Mouse (Mus musculus) hindbrain, embryonic 12.5 days (tissue): ENCODE results near the gene Hus1. TPM values are rescaled to one million over a fixed set of nuclear protein-coding genes. Genes with fewer than 3 reads are reported as not detected.
A peak's percentile ranks its signal among the peaks of the same experiment; 100 is the strongest.

Source experiments
- ATAC-seq: fragments of 200-750 bp; cut with Nextera tagmentation; 2 replicates; pipeline ENCODE4 v1.8.0; 2017; ENCODE audit warnings: moderate TSS enrichment; ENCODE audit not compliant: low FRiP score
- H3K27ac ChIP-seq: fragments of 300-500 bp; sonication (generic); 2 replicates; pipeline ENCODE4 v1.5.1; 2016; ENCODE audit warnings: mild to moderate bottlenecking
- H3K27me3 ChIP-seq: fragments of 300-500 bp; sonication (generic); 2 replicates; pipeline ENCODE4 v1.6.1; 2016; ENCODE audit warnings: mild to moderate bottlenecking
- H3K36me3 ChIP-seq: fragments of 300-500 bp; sonication (generic); 2 replicates; pipeline ENCODE4 v1.6.1; 2016; ENCODE audit warnings: mild to moderate bottlenecking
- H3K4me1 ChIP-seq: fragments of 300-500 bp; sonication (generic); 2 replicates; pipeline ENCODE4 v1.6.1; 2016
- H3K4me2 ChIP-seq: fragments of 300-500 bp; sonication (generic); replicated peaks from 2 replicates; pipeline ENCODE4 v1.6.1; 2016; ENCODE audit warnings: mild to moderate bottlenecking
- H3K4me3 ChIP-seq: fragments of 300-500 bp; sonication (generic); 2 replicates; pipeline ENCODE4 v1.5.1; 2016; ENCODE audit warnings: mild to moderate bottlenecking
- H3K9ac ChIP-seq: fragments of 300-500 bp; sonication (generic); 2 replicates; pipeline ENCODE4 v1.6.1; 2016; ENCODE audit warnings: mild to moderate bottlenecking, moderate library complexity
- H3K9me3 ChIP-seq: fragments of 300-500 bp; sonication (generic); replicated peaks from 2 replicates; pipeline ENCODE4 v1.6.1; 2016; ENCODE audit warnings: mild to moderate bottlenecking
- WGBS: fragments of 180-500 bp; shearing (Covaris S2); methylation state at CpG from one replicate; pipeline ENCODE4 v1.1.7; 2016; 5-methylcytosine and 5-hydroxymethylcytosine counted together
- polyA plus RNA-seq: library from polyadenylated mRNA; unstranded; fragments of >200 nt; fragmentation: Nextera tagmentation; extraction: Ambion mirVana; gene quantifications from 2 replicates; pipeline ENCODE4 v1.2.1, GENCODE M21; 2016

Gene Hus1
- polyA plus RNA-seq, result 15.3 and 16.4 TPM in 2 replicates

- under 1% methylated on average over 43 of the region's 43 CpGs for WGBS
- 0 out of 2 replicates have a peak, but pooled peaks cover 8% of the 10 kb centered on the region for H3K36me3 ChIP-seq
- peaks cover 9% of the 10 kb centered on the region for H3K4me1 ChIP-seq
- peak; percentile 95 for ATAC-seq
- H3K4me2 ChIP-seq, result peak within 1 kb of the TSS; percentile 70
- no peaks in the 10 kb centered on the region for H3K9me3 ChIP-seq
- H3K9ac ChIP-seq, result peak within 1 kb of the TSS; percentile 79
- H3K27ac ChIP-seq, result peak within 1 kb of the TSS; percentile 81
- no peaks in the 10 kb centered on the region for H3K27me3 ChIP-seq
- H3K4me3 ChIP-seq, result peak within 1 kb of the TSS; percentile 74
These were observed at the start of gene Hus1 for GRCm38 (mm10) chr11:9010853-9011339. TSS of gene Hus1 (minus strand) at chr11:9011191.

DNA sequence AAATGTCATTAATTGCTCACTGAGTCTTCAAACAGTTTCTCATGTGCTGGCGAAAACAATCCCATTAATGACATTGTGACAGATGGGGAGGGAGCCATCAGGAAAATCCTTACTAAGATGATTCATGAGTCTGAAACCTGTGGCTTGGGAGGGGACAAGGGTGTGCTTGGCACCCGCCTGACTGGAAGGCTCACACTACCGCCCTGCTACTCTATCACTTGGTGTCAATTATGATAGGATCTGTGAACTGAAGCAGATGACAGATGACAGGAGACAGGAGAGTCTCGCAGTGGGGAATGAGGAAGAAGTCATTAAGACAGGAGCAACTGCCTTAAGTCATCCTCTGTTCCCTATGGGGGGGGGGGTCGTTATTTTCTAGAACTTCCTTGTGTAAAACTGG is 49.5 kb upstream of the Hus1 start:
- Histone ChIP-seq H3K9ac (no peak overlapping the region), H3K4me1 (no peaks in the 10 kb centered on the region), H3K9me3 (no peaks in the 10 kb centered on the region), H3K36me3 (no peaks in the 10 kb centered on the region), H3K27ac (no peak overlapping the region), H3K27me3 (no peaks in the 10 kb centered on the region), H3K4me3 (no peak overlapping the region), H3K4me2 (no peak overlapping the region)
- WGBS, result 70% methylated on average over 5 of the region's 5 CpGs
- no peak for ATAC-seq

DNA sequence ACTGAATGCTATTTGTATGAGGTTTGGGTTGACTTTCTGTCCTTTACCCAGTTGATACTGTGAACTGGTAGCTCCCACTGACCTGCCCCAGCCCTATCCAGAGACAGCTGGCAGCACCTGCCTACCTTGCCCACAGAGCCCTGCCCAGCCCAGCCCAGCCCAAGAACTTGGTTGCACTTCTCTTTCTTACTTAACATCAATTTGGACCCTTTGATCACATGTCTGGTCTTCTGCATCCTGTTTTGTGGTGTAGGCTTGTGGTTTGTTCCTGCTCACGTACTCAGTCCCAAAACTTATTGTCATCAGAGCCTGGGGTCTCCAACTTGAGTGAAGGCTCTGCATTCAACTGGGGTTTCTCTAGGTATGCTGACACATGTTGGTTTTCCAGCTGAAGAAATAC is 49.0 kb upstream of the Hus1 start:
- Histone ChIP-seq H3K9ac (no peak overlapping the region), H3K27ac (no peak overlapping the region), H3K4me2 (no peak overlapping the region), H3K27me3 (no peaks in the 10 kb centered on the region), H3K4me3 (no peak overlapping the region), H3K9me3 (no peaks in the 10 kb centered on the region), H3K36me3 (no peaks in the 10 kb centered on the region), H3K4me1 (no peaks in the 10 kb centered on the region)
- no peak for ATAC-seq
- 74% methylated on average over 1 of the region's 1 CpGs for WGBS

GRCm38 (mm10) chr11:9057711-9058110 is 46.7 kb upstream of the Hus1 start:
- H3K9me3 ChIP-seq, result no peaks in the 10 kb centered on the region
- WGBS, result 91% methylated on average over 4 of the region's 4 CpGs
- H3K27me3 ChIP-seq, result no peaks in the 10 kb centered on the region
- H3K4me3 ChIP-seq, result no peak overlapping the region
- no peak overlapping the region for H3K9ac ChIP-seq
- no peak overlapping the region for H3K4me2 ChIP-seq
- ATAC-seq, result no peak
- no peak overlapping the region for H3K27ac ChIP-seq
- H3K36me3 ChIP-seq, result no peaks in the 10 kb centered on the region
- H3K4me1 ChIP-seq, result no peaks in the 10 kb centered on the region

GRCm38 (mm10) chr11:9056937-9057336 is 45.9 kb upstream of the Hus1 start:
- WGBS, result 85% methylated on average over 2 of the region's 2 CpGs
- H3K9me3 ChIP-seq, result no peaks in the 10 kb centered on the region
- H3K4me3 ChIP-seq, result no peak overlapping the region
- no peak overlapping the region for H3K4me2 ChIP-seq
- no peak overlapping the region for H3K9ac ChIP-seq
- H3K27ac ChIP-seq, result no peak overlapping the region
- H3K4me1 ChIP-seq, result no peaks in the 10 kb centered on the region
- H3K27me3 ChIP-seq, result no peaks in the 10 kb centered on the region
- no peaks in the 10 kb centered on the region for H3K36me3 ChIP-seq
- no peak for ATAC-seq

DNA sequence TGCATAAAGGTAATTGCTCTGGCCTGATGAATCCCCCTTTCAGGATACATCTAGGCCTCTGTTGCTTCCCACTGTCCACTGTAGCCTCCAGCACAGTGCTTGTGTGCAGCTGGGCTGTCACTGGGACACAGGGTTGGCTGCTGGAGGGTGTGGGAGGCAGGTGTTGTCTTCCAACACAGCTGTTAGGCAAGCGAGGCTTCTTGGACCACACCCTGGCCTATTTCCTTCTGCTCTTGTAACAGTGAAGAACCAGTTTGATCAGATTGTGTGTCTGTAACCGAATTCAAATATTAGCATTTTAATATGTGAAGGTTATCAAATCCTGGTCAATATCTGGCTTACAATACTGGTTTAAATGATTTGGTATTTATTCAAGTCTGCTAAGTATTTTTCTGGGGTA is 40.9 kb upstream of the Hus1 start:
- H3K36me3 ChIP-seq, result no peaks in the 10 kb centered on the region
- 79% methylated on average over 2 of the region's 2 CpGs for WGBS
- no peak overlapping the region for H3K4me2 ChIP-seq
- no peak overlapping the region for H3K9ac ChIP-seq
- H3K4me3 ChIP-seq, result no peak overlapping the region
- H3K27me3 ChIP-seq, result peaks cover 16% of the 10 kb centered on the region
- H3K9me3 ChIP-seq, result no peaks in the 10 kb centered on the region
- no peak for ATAC-seq
- no peak overlapping the region for H3K27ac ChIP-seq
- H3K4me1 ChIP-seq, result peaks cover 9% of the 10 kb centered on the region; the same call in 1 of the 2 replicates

DNA sequence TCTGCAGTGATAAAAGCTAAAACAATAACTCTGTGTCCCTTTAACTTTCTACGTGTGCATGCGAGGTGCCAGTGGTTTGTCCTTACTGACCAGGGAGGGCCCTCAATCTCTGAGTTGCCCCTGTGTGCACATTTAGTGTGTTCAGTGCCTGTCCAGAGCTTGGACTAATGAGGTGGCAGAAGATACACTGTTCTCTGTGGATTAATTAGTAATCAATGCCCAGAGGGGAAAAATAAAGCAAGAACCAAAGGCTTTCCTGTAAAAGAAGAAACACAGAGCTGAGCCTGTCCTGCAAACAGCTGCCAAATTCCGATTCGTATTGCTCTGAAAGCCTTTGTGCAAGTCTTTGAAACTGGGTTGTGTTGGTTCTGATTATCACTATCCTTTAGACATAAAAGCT is 39.2 kb upstream of the Hus1 start:
- H3K4me1 ChIP-seq, result peaks cover 9% of the 10 kb centered on the region; the same call in 1 of the 2 replicates
- 87% methylated on average over 4 of the region's 4 CpGs for WGBS
- no peaks in the 10 kb centered on the region for H3K9me3 ChIP-seq
- no peaks in the 10 kb centered on the region for H3K36me3 ChIP-seq
- peaks cover 16% of the 10 kb centered on the region for H3K27me3 ChIP-seq
- H3K4me3 ChIP-seq, result no peak overlapping the region
- no peak for ATAC-seq
- H3K4me2 ChIP-seq, result no peak overlapping the region
- no peak overlapping the region for H3K27ac ChIP-seq
- no peak overlapping the region for H3K9ac ChIP-seq

- Histone ChIP-seq H3K4me2 (peak within 1 kb of the TSS; percentile 99), H3K36me3 (no peaks in the 10 kb centered on the region), H3K27me3 (peaks cover 16% of the 10 kb centered on the region), H3K4me1 (peaks cover 9% of the 10 kb centered on the region; the same call in 1 of the 2 replicates), H3K9ac (peak within 1 kb of the TSS; percentile 55), H3K9me3 (no peaks in the 10 kb centered on the region), H3K4me3 (peak within 1 kb of the TSS; percentile 50), H3K27ac (no peak within 1 kb of the TSS)
- WGBS, result 2% methylated on average over 18 of the region's 18 CpGs
- ATAC-seq, result peak; percentile 90
These were observed 37.7 kb upstream of the Hus1 start, which contains the start of gene Sun3 for GRCm38 (mm10) chr11:9048703-9049060. TSS of gene Sun3 (minus strand) at chr11:9048991.

GRCm38 (mm10) chr11:9048011-9048702 is 37.2 kb upstream of the Hus1 start, which contains the start of gene Gm11992:
TSS of gene Gm11992 (plus strand) at chr11:9048594.
- ATAC-seq, result peak; percentile 100
- Histone ChIP-seq H3K36me3 (no peaks in the 10 kb centered on the region), H3K4me3 (peak within 1 kb of the TSS; percentile 50), H3K27ac (no peak within 1 kb of the TSS), H3K9me3 (no peaks in the 10 kb centered on the region), H3K27me3 (peaks cover 16% of the 10 kb centered on the region), H3K4me2 (peak within 1 kb of the TSS; percentile 99), H3K9ac (peak within 1 kb of the TSS; percentile 55), H3K4me1 (peaks cover 9% of the 10 kb centered on the region; the same call in 1 of the 2 replicates)
- WGBS, result 4% methylated on average over 21 of the region's 21 CpGs

GRCm38 (mm10) chr11:9047044-9047443 is 36.1 kb upstream of the Hus1 start:
- H3K9me3 ChIP-seq, result no peaks in the 10 kb centered on the region
- no peak overlapping the region for H3K9ac ChIP-seq
- H3K4me2 ChIP-seq, result no peak overlapping the region
- H3K27me3 ChIP-seq, result peaks cover 16% of the 10 kb centered on the region
- H3K4me1 ChIP-seq, result peaks cover 9% of the 10 kb centered on the region; the same call in 1 of the 2 replicates
- ATAC-seq, result no peak
- WGBS, result 91% methylated on average over 5 of the region's 5 CpGs
- no peak overlapping the region for H3K27ac ChIP-seq
- no peaks in the 10 kb centered on the region for H3K36me3 ChIP-seq
- H3K4me3 ChIP-seq, result no peak overlapping the region

GRCm38 (mm10) chr11:9046546-9046945 is 35.6 kb upstream of the Hus1 start:
- H3K27ac ChIP-seq, result no peak overlapping the region
- 92% methylated on average over 2 of the region's 2 CpGs for WGBS

GRCm38 (mm10) chr11:9031530-9031929 is 20.5 kb upstream of the Hus1 start:
- 90% methylated on average over 2 of the region's 2 CpGs for WGBS
- no peaks in the 10 kb centered on the region for H3K9me3 ChIP-seq
- no peak for ATAC-seq

More at GRCm38 (mm10) chr11:9046546-9046945, 35.6 kb upstream of the Hus1 start:
- no peak overlapping the region for H3K4me3 ChIP-seq
- no peak overlapping the region for H3K4me2 ChIP-seq
- ATAC-seq, result no peak
- H3K9ac ChIP-seq, result no peak overlapping the region
- no peaks in the 10 kb centered on the region for H3K9me3 ChIP-seq
- H3K4me1 ChIP-seq, result peaks cover 9% of the 10 kb centered on the region; the same call in 1 of the 2 replicates
- H3K27me3 ChIP-seq, result peaks cover 16% of the 10 kb centered on the region
- H3K36me3 ChIP-seq, result no peaks in the 10 kb centered on the region

DNA sequence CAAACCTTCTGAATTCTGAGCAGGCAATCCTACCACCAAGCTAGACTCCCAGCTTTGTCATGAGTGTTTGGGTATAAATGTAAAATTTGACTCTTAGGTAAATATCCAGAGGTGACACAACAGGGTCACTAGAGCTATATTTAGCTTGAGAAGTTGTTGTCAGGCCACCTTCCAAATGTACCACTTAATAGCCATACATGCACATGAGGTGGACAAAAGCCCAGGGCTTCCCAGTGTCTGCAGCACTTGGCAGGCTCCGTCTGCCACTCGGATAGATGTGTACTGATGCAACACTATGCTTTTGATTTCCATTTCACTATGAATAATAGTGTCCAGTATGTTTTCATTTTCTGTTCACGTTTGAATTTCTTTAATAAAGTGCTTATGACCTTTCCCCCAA is 14.2 kb upstream of the Hus1 start:
- Histone ChIP-seq H3K27me3 (no peaks in the 10 kb centered on the region), H3K4me2 (no peak overlapping the region)

More at GRCm38 (mm10) chr11:9031530-9031929, 20.5 kb upstream of the Hus1 start:
- Histone ChIP-seq H3K4me2 (no peak overlapping the region), H3K9ac (no peak overlapping the region), H3K27me3 (no peaks in the 10 kb centered on the region), H3K27ac (no peak overlapping the region), H3K36me3 (no peaks in the 10 kb centered on the region), H3K4me1 (no peaks in the 10 kb centered on the region), H3K4me3 (no peak overlapping the region)

More for the DNA sequence above, 14.2 kb upstream of the Hus1 start:
- no peak for ATAC-seq
- Histone ChIP-seq H3K9ac (no peak overlapping the region), H3K4me1 (no peaks in the 10 kb centered on the region), H3K27ac (no peak overlapping the region), H3K4me3 (no peak overlapping the region), H3K9me3 (no peaks in the 10 kb centered on the region), H3K36me3 (no peaks in the 10 kb centered on the region)
- WGBS, result 76% methylated on average over 3 of the region's 3 CpGs
